Mouse (Mus musculus): ENCODE results near the gene Gsg1.

- TF ChIP-seq CHD1 (IDR thresholded peaks at IDR 0.05; ENCODE audit: low read depth, low read length) (no peak), MAZ (IDR thresholded peaks at IDR 0.05; ENCODE audit: low read depth, low read length) (no peak), POLR2A (IDR thresholded peaks at IDR 0.05; ENCODE audit: control insufficient read depth in 1 of 2, insufficient read depth in 1 of 2, low read depth in 1 of 2, low read length in 2 of 2, poor library complexity in 1 of 2) (no peak), ZNF384 (IDR thresholded peaks at IDR 0.05; ENCODE audit: low read depth, low read length) (no peak), MAFK (IDR thresholded peaks at IDR 0.05; ENCODE audit: borderline replicate concordance, low read depth, low read length) (no peak), MAX (IDR thresholded peaks at IDR 0.05; ENCODE audit: low read length) (no peak), CTCF (IDR thresholded peaks at IDR 0.05 in 2 of 3, conservative IDR thresholded peaks at IDR 0.05 in 1 of 3; ENCODE audit: control insufficient read depth in 1 of 3, insufficient read depth in 1 of 3, low read depth in 2 of 3, low read length in 3 of 3, poor library complexity in 1 of 3, severe bottlenecking in 1 of 3) (no peak), TAL1 (IDR thresholded peaks at IDR 0.05; ENCODE audit: low read length) (no peak), ZKSCAN1 (IDR thresholded peaks at IDR 0.05; ENCODE audit: low read depth, low read length) (no peak), CHD2 (IDR thresholded peaks at IDR 0.05; ENCODE audit: low read length) (no peak), GATA1 (IDR thresholded peaks at IDR 0.05; ENCODE audit: low read depth, low read length) (no peak), EP300 (IDR thresholded peaks at IDR 0.05; ENCODE audit: low read depth in 1 of 2, low read length in 2 of 2) (no peak)
Observed at GRCm38 (mm10) chr6:135232443-135233182, 21.5 kb downstream of the Gsg1 start.

Data from MEL (cell line).